Mouse (Mus musculus): ENCODE data around the gene Ybx2.
"Not testable (repeated sequence)": the region's sequence is repeated elsewhere in the genome, so short reads cannot be mapped to it uniquely, and the experiment has no call there.

Gene Ybx2

DNA sequence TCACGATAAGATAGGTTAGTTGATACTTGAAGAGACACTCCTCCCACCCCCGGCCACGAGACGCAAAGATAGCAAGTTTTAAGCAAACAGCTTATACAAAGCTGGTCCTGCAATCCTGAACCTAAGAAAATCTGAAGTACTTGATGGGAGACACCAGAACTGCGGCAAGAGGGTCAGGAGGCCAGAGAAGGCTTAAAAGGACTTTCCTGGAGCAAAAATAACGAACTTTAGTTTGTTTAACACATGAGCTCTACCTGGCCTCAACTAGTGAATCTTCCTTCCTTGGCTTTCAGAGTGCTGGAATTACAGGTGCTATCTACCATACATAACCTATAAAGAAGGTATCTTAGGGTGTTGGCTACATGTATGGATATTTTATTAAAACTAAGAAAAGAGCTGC is 915 bp upstream of the Ybx2 start:
- no peak for DNase-seq (ENCODE audit: low read depth)

DNA sequence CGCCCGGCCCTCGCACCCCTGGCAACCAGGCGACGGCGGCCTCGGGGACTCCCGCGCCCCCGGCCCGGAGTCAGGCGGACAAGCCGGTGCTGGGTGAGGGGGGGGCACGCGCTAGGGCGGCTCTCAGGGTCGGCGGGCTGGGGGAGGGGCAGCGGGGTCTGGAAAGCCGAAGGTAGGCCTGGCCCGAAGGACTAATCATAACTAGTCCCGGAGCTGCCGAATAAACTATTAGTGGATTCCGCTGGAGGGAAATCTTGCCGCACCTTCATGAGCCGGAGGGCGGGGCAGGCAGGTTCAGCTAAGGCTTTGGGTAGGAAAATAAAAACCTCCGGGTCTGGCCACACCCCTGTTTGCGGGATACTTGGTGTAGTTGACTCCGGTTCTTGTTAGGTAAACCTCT is 560 bp downstream of the Ybx2 start:
- DNase-seq (ENCODE audit: low read depth), result peak; percentile 62

DNA sequence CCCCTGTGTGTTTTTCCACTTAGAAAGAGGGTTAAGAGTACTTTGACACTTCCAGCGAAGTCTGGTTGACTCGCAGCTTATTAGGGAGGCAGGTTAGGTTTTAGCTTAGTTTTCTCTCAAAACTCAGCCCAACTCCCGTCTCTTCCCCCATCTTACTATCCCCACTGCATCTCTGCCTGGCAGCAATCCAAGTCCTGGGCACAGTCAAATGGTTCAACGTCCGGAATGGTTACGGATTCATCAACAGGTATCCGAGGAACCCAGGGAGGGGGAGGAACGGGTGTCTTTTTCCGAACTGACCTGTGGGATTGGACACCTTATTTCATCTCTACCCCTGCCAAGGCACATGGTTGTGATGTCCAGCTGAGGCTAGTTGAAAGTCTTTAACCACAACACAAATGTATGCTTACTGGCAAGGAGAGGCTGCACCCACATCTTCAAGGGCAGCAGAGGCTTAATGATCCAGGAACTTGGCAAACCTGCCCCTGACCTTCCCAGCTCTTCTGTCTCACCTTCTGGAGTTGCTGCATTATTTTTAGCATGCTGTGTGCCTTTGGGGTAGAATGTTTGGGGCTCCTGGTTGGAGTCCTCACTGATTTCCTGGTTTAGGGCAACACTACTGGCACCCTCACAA is 1.2 kb downstream of the Ybx2 start:
- peak; percentile 26 for DNase-seq (ENCODE audit: low read depth)

DNA sequence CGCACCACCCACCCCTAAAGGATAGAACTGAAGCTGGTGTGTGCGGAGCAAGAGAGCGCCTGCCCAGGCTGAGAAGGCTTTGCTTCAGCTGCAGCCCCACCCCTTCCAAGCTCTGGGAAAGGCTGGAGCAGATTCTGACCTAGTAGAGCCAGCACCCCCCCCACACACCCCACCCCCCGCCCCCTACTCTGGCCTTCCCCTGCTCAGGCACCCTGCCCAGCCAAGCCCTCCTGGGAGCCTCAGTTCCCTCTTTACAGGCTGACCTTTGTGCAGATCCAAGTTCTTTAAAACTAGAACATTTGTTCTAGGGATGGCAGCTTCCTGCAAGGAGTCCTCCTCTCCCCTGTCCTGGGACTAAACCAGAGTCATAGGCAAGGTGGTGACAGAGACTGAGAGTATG is 1.8 kb downstream of the Ybx2 start:
- no peak for DNase-seq (ENCODE audit: low read depth)

DNA sequence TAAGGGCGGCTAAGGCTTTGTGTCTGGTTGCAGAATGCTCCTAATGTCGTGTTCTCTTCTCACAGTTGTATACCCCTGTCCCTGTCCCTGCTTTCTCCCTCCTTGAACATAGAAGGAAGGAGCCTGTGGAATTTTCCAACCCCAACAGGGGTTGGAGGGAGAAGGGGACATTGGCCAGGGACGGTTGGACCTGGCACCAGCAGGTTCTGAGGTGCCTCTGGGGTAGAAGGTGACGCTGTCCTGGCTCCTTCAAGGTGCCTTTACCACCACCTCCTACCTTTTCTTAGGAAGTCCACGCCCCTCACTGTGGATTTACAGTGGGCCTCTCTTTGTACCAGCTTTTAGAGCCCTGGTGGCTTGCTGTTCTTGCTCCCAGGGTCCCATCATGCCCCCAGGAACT is 2.2 kb downstream of the Ybx2 start:
- DNase-seq (ENCODE audit: low read depth), result no peak

DNA sequence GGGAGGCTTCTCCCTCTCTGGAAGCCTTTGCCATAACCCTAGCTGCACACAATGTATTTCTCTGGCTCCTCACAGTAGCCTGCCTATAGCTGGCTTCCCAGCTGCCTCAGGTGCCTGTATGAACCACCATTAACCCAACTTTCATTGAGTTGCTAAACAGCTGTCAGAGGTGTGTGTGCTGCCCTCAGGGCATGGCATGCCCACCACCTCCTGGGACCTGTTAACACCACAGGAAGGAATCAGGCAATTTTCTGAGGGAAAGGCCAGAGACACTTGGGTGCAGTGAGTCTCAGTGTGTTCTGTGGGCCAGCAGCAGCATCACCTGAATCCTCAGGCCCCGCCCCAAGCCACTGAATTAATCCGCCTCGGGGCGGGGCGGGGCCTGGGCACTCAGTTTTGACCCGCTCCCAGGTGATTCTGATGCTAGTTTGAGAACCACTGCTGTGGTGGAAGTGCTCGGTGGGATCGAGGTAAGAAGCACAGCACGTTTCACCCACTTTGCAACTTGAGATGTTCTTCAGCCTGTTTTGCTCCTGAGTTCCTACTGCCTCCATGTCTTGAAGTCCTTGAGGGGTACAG is 2.9 kb downstream of the Ybx2 start:
- DNase-seq (ENCODE audit: low read depth), result no peak

DNA sequence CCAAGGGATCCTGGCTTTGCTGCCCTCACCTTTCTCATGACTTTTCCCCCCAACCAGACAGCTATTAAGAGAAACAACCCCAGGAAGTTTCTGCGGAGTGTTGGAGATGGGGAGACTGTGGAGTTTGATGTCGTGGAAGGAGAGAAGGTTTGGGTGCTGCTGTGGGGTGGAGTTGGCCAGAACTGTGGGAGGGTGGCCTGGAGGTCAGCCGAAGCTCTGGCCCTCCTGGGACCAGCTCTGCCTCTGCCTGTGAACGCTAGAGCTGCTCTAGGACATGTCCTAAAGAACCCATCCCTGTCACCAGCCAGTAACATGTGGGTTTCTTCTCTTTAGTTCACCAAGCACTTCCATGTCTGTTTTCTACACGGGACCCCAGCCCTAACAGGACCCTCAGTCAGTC is 3.6 kb downstream of the Ybx2 start:
- no peak for DNase-seq (ENCODE audit: low read depth)

DNA sequence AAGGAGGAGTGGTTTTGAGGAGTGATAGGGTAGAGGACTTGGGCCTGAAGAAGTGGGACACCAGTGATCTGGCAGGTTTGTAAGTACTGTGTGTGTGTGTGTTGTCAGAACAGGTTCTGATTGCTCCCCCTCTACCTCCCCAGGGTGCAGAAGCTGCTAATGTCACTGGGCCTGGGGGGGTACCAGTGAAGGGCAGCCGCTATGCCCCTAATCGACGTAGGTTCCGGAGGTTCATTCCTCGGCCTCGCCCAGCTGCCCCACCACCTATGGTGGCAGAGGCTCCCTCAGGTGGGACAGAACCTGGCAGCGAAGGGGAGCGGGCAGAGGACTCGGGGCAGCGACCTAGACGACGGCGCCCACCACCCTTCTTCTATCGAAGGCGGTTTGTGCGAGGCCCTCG is 4.1 kb downstream of the Ybx2 start:
- DNase-seq (ENCODE audit: low read depth), result no peak

DNA sequence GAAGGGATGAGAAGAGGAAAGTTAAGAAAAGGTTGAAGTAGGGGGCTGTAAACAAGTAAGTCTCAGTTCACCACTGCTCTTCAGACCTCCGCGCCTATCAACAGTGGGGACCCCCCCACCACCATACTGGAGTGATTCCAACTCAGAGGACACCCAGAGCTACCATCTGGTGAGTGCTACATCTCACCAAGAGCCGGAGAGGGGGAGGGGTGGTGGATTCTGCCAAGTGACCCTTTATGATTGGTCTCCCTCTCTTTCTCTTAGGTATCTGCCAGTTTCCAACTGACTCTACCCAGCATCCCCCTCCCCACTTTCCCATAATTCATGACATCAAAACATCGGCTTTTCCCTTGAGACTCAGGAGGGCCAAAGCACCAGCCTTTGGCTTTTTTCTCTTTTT is 5.4 kb downstream of the Ybx2 start:
- no peak for DNase-seq (ENCODE audit: low read depth)

DNA sequence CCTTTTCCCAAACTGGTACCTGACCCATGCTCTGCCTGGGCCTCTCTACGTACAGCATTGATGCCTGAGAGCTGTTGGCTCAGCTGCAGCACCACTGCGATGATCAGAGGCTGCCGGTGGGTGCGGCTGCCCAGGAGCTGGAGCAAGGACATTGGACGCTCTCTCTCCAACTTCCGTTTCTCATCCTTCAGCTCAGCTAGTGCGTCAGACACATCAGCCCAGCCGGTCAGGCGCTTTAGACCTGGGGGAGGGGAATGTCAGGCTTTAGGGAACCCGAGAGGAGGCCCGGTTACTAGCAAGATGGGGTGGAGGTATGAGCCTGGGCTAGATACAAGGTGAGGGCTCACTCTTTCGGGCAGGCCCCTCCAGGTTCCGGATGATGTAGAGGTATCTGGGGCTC is 9.6 kb downstream of the Ybx2 start:
- DNase-seq (ENCODE audit: low read depth), result no peak

DNA sequence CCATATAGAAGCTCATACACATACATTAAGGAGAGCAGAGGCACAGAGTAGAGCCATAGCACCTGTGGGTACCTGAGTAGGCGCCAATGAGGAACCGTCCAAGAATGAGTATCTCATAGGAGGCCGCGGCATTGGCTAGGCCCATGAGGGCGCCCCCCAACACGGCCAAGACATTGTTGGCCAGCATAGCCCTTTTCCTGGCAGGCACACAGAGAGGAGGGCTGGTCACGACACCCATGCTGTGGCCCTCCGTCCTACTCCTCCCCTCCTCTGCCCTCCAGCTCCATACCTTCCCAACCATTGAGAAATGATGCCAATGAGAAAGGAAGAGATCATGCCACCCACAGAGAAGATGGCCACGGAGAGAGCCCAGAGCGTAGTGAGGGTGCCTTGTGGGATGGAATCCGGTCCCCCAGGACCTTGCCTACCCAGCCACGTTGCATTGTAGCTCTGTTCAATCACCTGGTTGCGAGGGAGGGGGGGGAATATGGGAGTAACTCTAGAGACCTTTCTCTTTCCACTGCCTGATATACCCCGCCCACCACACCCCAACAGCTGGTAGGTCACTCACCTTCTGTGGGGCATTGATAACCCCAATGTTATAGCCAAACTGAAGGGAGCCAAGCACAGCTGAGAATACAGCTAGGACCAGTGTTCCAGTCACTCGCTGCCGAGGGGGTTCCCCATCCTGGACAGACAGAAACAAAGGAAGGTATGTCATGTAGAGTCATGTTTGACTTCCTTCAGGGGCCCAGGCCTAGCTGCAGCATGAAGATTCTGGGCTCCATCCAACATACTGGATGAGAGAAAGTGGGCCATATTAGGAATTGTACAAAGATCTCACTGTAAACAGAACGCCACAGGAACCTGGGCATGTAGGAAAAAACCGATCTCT is 10.6 kb downstream of the Ybx2 start:
- DNase-seq (ENCODE audit: low read depth), result no peak

DNA sequence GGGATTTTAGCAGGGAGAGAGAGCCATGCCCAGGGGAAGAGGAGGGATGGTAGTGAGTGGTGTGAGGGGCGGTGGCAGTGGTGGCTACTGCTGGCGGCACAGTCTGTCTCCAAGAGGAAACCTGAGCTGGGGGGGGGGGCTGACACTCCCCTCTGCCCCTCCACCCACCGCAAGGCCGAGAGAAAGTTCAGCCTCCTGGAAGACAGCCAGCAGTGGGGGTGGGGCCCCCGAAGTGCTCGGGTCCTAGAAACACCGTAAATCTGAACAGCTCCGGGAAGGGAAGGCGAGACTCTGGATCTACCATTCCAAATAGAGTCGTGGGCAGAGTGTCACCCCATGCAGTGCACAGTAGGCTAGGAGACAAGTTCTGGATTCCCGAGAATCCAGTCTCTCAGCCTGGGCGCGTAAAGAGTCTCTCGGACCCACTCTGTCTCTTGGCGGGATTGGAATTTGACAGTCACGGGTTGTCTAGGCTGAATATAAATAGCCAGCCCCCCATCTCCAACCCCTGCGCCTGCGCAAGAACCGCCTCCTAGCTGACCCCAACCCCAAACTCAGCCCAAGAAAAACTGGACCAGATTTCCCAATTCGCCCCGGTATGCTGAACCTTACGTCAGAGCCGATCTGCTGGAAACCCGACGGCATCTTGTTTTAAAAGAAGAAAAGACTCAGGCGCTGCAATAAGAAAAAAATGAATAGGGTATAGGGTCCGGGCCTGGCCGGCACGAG is 11.9 kb downstream of the Ybx2 start:
- no peak for DNase-seq (ENCODE audit: low read depth)

DNA sequence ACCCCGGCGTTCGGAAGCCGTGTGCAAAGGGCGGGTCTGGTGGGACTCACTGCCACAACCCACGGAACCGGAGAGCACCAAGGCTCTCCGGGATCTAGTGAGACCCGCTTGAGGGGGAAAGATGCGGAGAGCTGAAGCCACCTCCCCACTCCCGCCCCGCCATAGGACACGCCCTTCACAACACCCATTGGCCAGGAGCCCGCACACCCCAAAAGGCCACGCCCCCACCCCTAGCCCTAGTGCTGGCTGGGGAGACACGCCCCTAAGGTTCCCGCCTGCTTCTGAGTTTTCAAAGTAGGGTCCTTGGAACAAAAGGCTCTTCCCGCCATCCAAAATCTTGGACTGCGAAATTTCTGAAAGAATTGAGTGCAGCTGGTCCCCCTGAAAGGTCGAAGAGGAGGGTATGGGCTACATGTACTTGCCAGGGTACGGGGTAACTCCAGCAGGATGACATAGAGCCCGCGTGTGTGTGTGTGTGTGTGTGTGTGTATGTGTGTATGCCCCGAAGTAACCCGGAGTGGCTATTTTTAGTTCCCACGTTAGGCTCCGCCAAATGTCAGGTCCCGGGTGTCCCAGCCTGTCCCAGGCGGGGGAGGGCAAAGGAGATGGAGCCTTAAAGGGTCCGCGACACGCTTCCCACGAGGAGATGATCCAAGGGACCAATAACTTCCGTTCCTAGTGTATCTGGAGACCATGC is 12.6 kb downstream of the Ybx2 start, which contains the start of gene Slc2a4:
Gene Slc2a4, minus strand, starts transcription at position 123 of the 697 bp plus-strand sequence.
- peak; percentile 93 for DNase-seq (ENCODE audit: low read depth)

DNA sequence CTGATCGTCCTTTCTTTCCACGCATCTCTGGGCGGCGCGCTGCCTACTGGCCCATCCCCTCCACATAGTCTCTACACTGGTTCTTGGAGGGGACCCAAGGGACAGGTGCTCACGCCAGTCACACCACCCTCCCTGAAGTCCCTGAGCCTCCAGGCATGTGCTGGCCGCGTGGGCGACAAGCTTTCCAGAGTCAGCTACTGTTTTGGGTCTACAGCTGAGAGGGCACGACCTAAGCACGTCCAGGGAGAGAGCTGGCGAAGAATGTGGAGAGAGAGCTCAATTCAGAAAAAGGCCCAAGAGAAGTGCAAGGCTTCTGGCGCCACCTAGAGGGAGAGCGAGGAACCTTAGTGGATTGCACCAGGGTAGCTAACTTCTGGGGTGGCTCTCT is 13.2 kb downstream of the Ybx2 start:
- peak; percentile 95 for DNase-seq (ENCODE audit: low read depth)

DNA sequence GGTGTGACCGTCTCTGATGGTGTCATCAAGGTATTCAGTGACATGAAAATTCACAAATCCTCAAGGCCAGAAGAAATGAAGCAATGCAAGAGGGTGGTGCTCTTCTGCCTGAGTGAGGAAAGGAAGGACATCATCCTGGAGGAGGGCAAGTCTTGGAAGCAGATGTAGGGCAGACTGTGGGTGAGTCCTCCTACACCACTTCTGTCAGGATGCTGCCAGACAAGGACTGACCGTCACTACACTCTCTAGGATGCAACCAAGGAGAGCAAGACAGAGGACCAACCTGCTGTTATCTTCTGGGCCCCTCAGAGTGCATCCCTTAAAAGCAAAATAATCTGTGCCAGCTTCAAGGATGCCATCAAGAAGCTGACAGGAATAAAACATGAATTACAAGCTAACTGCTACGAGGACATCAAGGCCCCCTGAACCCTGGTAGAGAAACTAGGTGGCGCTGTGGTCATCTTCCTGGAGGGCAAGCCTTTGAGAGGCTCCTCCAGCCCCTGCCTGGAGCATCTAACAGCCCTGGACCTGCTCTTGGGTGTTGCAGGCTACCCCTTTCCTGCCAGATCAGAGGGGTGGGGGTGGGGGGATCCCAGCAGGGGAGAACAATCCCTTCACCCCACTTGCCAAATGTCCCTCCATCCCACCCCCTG is 15.3 kb downstream of the Ybx2 start:
- DNase-seq (ENCODE audit: low read depth), result peak; percentile 53

DNA sequence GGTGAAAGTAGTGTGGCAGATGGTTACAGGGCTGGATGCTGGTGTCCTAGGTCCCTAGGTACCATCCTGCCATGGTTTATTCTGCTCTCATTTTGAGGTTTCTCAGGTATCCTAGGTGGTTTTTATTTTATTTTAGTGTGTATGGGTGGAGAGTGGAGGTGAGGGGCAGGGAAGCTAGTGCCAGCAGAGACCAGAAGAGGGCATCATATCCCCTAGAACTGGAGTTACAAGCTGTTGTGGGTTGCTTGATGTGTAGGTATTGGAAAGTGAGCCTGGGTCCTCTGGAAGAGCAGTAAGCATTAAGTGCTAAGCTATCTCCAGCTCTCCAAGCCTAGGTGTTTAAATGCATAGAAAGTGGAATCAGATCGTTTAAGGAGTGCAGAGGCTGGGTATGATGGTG is 16.7 kb downstream of the Ybx2 start:
- DNase-seq (ENCODE audit: low read depth), result peak; percentile 28

DNA sequence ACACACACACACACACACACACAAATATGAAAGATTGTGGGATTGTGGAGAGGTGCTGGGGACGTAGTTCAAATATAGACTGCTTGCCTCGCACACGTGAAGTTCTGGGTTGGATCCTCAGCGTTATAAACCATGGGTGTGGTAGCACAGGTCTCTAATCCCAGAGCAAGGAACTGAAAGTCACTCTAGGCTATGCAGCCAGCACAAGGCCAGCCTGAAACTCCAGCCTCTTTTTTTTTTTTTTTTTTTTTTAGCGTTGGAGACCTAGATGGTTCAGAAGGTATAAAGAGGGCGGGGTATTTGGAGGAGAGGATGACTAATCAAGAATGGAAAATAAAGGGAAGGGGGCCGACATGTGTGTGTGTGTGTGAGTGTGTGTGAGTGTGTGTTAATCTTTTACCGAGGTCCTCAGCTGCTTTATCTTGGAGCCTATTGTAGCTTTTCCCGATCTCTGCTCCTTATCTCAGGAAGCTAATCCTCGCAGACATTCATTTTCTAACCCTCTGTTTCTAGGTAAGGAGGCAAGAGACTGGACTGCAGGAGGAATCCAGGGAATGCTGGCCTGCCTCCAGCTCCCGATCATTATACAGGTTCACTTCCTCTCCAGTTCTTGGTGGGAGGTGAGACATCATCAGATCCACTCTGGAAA is 17.8 kb downstream of the Ybx2 start:
- no peak for DNase-seq (ENCODE audit: low read depth)

DNA sequence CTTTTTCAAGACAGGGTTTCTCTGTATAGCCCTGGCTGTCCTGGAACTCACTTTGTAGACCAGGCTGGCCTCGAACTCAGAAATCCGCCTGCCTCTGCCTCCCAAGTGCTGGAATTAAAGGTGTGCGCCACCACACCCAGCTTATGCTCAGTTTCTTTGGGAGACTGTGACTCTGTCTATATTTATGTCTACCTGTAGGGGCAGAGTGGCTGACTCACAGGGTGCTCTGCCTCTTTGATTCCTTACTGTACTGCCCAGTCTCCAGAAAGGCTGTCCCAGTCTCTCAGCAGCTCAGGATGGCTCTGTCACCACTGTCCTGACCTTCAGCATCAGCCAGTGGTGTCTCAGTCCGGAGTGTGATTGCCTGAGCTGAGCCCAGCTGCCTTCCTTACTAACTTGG is 20.0 kb downstream of the Ybx2 start:
- DNase-seq (ENCODE audit: low read depth), result not testable (repeated sequence)

DNA sequence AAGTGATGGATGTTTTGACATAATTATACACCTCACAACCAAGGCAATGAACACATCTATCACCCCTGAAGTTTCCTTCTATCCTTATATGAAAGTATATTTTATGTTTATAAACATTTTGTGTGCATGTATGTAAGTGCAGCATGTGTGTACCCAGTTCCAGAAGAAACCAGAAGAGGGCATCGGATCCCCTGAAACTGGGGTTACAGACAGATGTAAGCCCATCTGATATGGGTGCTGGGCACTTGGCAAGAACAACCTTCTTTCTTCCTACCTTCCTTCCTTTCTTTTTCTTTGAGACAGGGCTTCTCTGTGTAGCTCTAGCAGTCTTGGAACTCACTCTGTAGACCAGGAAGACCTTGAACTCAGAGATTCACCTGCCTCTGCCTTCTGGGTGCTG is 20.6 kb downstream of the Ybx2 start:
- peak; percentile 40 for DNase-seq (ENCODE audit: low read depth)

DNA sequence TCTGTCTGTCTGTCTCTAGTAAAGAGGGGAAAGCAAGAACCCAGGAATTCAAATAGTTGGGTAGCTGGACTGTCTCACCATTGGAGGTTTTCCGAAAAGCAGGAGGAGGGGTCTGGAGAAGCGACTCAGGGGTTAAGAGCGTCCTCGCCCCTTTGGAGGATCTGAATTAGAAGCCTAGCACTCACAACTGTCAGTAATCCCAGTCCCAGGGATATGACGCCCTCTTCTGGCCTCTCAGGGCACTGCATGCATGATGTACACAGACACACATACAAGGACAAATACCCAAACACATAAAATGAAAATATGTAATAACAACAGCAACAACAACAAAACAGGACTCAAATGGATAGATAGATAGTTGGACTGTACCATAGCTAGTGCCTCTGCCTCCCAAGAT is 25.0 kb downstream of the Ybx2 start:
- DNase-seq (ENCODE audit: low read depth), result peak; percentile 59

DNA sequence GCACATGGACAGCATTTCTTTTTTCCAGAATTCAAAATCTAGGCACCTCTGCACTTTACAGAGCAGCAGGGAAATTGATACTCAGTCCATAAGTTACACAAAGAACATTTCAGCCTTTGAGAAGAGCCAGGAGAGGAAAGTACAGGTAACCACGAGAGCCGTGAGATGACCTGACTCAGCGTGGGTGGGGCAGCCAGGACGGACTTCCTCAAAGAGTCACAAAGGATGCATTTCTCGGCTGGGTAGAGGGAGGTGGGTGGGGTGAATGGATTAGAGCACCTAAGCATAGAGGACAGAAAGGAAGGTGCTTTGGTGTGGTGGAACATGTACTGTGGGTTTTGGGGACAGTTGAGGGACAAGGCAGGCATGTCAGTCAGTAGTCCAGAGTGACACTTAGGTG is 26.2 kb downstream of the Ybx2 start:
- DNase-seq (ENCODE audit: low read depth), result peak; percentile 44

All from induced T-regulatory cell, adult 2 months (primary cell).